Mouse (Mus musculus) bone marrow, adult 2 months (tissue): ENCODE results near the gene Ube2q2.

Experiments used
- CTCF ChIP-seq: fragments of 200-500 bp; IDR thresholded peaks from 2 replicates; pipeline ENCODE4 v1.5.1; 2011; ENCODE audit warnings: low read length, control low read depth; ENCODE audit not compliant: control insufficient read depth, insufficient read depth
- POLR2A ChIP-seq: fragments of 200-500 bp; IDR thresholded peaks from 2 replicates; pipeline ENCODE4 v1.6.1; 2011; ENCODE audit warnings: low read depth, mild to moderate bottlenecking, control low read depth, low read length, borderline replicate concordance; ENCODE audit not compliant: control insufficient read depth

DNA sequence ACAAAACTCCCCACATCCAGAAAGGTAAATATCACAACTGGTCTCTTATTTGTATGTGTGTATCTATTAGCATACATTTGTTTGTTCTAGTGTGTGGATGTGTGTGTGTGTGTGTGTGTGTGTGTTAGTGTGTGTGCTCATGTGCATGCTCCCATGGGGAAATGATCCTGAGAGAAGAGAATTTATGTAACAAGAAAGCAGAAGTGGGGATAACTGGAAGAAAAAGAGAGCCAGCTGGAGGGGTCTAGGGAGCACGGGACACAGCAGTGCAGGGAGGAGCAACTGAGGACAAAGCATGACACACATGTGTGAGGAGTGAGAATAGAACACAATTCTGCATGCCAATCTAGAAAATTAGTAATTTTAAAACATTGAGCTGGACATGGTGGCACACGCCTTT, 108.5 kb downstream of the Ube2q2 start:
- no peak for TF ChIP-seq CTCF
- no peak for TF ChIP-seq POLR2A
